Mouse (Mus musculus): ENCODE measurements around the gene Gm49405.

DNA sequence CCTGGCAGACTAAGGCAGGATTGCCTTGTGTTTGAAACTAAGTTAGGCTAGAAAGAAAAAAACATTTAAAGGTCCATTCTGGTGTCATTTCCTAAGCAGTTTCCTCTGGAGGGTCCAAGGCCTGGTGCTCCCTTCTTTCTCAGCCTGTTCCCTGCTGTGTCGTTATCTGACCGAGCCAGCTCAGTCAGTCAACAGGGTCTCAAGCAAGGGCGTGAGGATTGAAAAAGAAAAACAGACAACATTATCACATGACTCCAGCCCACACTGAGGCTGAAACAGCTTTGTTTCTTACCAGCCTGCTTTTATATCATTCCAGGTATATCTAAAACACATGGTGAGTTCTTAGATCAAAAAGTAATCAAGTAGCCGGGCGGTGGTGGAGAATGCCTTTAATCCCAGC is 15.2 kb downstream of the Gm49405 start:
- TF ChIP-seq POLR2A (IDR thresholded peaks at IDR 0.05; ENCODE audit: low read depth, low read length) (no peak), CTCF (conservative IDR thresholded peaks at IDR 0.05; ENCODE audit: insufficient read depth, insufficient read length, low read depth, low read length) (no peak)

All from kidney, adult 2 months (tissue).